Mouse (Mus musculus): ENCODE measurements around the gene Ano1. TPM values are rescaled to one million over a fixed set of nuclear protein-coding genes. Genes with fewer than 3 reads are reported as not detected.

The Ano1 gene
- polyA plus RNA-seq, 1 experiment from 2014 or later, result 69.8 TPM

DNA sequence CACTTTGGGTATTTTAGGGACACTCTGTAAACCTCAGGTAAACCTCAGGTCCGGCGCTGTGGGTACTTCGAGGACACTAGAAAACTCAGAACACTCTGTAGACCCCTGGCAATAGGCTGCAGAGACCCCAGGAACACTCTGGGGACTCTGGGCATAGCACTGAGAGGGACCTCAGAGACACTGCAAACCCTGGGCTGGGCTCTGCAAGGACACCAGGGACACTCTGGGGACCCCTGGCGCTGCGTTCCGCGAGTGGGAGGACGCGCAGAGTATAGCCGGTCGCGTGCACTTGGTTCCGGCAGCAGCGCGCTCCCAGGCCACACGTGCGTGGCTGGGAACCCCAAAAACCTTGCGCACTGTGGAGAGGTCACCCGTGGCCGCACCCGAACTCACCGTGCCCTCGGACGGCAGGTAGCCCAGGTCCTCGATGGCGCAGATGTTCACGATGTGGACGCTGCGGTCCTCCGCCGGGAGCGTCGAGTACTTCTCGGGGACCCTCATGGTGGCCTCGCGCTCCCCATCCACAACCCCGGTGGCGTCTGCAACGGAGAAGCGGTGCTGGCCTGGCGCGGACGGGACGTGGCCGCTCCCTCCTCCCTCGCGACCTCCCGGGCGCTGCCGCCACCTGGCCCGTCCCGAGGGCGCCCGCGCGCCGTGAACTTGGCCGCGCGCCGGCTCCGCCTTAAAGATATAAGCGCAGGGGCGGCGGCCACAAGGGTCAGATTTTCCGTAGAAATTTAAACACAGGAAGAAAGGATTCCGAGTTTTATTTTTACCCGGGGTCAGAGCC, 73.3 kb downstream of the Ano1 start:
- H3K4me1 ChIP-seq (ENCODE audit: control insufficient read depth, insufficient read depth, low read length), result peaks cover 13% of the 10 kb centered on the region; the same call in 1 of the 2 replicates
- H3K4me2 ChIP-seq (replicated peaks; ENCODE audit: low read depth, low read length), result peak overlapping the region; percentile 81
- ATAC-seq (ENCODE audit: insufficient number of reproducible peaks, insufficient read depth, low FRiP score, low read depth), result no peak
- no peaks in the 10 kb centered on the region; the same call in 1 of the 2 replicates for H3K36me3 ChIP-seq (ENCODE audit: control insufficient read depth, insufficient read depth, low read length)
- H3K9me3 ChIP-seq (ENCODE audit: control insufficient read depth, low read depth, low read length), result no peaks in the 10 kb centered on the region
- no peak overlapping the region for H3K27ac ChIP-seq (ENCODE audit: low read length)
- peak overlapping the region; percentile 36 for H3K4me3 ChIP-seq (ENCODE audit: low read depth, low read length)
- WGBS, result 12% methylated on average over 63 of the region's 68 CpGs
- no peaks in the 10 kb centered on the region for H3K27me3 ChIP-seq (ENCODE audit: control insufficient read depth, insufficient read depth, low read length)
- no peak overlapping the region; the same call in 1 of the 2 replicates for H3K9ac ChIP-seq (replicated peaks; ENCODE audit: low read depth, low read length)

DNA sequence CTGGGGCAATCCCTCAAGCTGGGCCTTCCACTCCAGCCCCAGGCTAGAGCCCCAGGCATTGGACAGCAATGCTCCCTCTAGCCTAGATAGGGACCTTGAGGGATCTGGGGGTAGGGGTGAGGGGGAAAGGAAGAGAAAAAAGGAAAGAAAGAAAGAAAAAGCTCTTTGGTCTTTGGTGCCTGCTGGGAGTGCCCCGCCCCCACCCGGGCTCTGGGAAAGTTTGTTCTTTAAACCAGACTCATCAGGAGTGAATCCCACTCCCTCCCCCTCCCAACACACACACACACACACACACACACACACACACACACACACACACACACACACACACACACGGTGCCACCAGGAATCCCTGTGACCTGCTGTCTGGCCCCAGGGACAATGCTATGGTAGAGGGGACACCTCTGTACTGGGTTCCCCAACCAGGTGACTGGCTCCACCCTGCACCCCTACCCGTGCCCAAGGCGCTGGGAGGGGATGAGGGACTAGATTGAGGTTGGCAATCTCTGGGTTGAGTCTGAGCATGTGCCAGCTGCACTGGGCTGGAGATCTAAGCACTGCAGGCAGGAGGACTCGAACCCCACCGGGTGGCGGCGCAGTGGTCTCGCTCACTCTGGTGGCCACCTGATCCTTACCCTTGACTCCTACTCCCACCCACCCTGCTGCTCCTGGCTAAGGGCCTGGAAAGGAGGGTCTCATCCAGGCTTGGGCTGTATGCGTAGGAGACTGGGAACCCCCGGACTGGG, 74.3 kb downstream of the Ano1 start:
- H3K4me3 ChIP-seq (ENCODE audit: low read depth, low read length), result peak overlapping the region; percentile 36; the same call in 1 of the 2 replicates
- 63% methylated on average over 12 of the region's 12 CpGs for WGBS
- H3K4me2 ChIP-seq (replicated peaks; ENCODE audit: low read depth, low read length), result peak overlapping the region; percentile 81
- H3K9ac ChIP-seq (replicated peaks; ENCODE audit: low read depth, low read length), result no peak overlapping the region
- no peaks in the 10 kb centered on the region; the same call in 1 of the 2 replicates for H3K36me3 ChIP-seq (ENCODE audit: control insufficient read depth, insufficient read depth, low read length)
- no peak overlapping the region for H3K27ac ChIP-seq (ENCODE audit: low read length)
- no peaks in the 10 kb centered on the region for H3K27me3 ChIP-seq (ENCODE audit: control insufficient read depth, insufficient read depth, low read length)
- peaks cover 13% of the 10 kb centered on the region; the same call in 1 of the 2 replicates for H3K4me1 ChIP-seq (ENCODE audit: control insufficient read depth, insufficient read depth, low read length)
- no peak for ATAC-seq (ENCODE audit: insufficient number of reproducible peaks, insufficient read depth, low FRiP score, low read depth)
- no peaks in the 10 kb centered on the region for H3K9me3 ChIP-seq (ENCODE audit: control insufficient read depth, low read depth, low read length)

DNA sequence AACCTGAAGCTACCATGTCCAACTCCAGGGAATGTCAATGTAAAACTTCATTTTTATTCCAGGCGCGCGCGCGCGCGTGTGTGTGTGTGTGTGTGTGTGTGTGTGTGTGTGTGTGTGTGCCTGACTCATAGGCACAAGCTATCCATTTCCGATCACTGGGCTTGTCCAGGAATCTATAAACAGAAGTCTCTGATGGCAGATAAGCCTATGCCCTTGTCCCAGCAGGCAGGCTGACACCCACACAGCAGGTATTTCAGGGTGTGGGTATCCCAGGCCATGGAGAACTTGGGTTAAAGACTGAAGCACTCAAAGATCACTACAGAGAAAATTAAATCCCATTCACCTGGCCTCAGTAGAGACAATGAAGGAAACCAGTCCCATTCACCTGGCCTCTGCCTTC, 76.1 kb downstream of the Ano1 start:
- Histone ChIP-seq H3K4me3 (ENCODE audit: low read depth, low read length) (no peak overlapping the region), H3K9ac (replicated peaks; ENCODE audit: low read depth, low read length) (no peak overlapping the region), H3K27ac (ENCODE audit: low read length) (no peak overlapping the region), H3K4me1 (ENCODE audit: control insufficient read depth, insufficient read depth, low read length) (peaks cover 13% of the 10 kb centered on the region; the same call in 1 of the 2 replicates), H3K36me3 (ENCODE audit: control insufficient read depth, insufficient read depth, low read length) (no peaks in the 10 kb centered on the region; the same call in 1 of the 2 replicates), H3K27me3 (ENCODE audit: control insufficient read depth, insufficient read depth, low read length) (no peaks in the 10 kb centered on the region), H3K4me2 (replicated peaks; ENCODE audit: low read depth, low read length) (no peak overlapping the region), H3K9me3 (ENCODE audit: control insufficient read depth, low read depth, low read length) (no peaks in the 10 kb centered on the region)
- 84% methylated on average over 8 of the region's 8 CpGs for WGBS
- no peak for ATAC-seq (ENCODE audit: insufficient number of reproducible peaks, insufficient read depth, low FRiP score, low read depth)

DNA sequence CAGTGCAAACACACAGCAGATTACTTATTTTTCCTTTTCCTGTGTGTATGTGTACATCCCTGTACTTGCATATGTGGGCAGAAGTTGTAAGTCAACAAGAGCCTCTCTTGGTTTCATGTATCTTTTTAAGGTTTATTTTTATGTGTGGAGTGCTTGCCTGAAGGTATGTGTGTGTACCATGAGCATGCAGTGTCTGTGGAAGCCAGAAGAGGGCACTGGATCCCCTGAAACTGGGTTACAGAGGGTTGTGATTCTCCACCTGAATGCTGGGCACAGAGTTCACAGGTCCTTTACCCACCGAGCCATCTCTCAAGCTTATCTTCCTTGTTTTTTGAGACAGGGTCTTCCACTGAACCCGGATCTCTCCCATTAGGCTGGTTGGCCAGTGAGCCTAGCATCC, 81.9 kb downstream of the Ano1 start:
- Histone ChIP-seq H3K4me2 (replicated peaks; ENCODE audit: low read depth, low read length) (no peak overlapping the region), H3K9me3 (ENCODE audit: control insufficient read depth, low read depth, low read length) (no peaks in the 10 kb centered on the region), H3K4me3 (ENCODE audit: low read depth, low read length) (no peak overlapping the region), H3K9ac (replicated peaks; ENCODE audit: low read depth, low read length) (no peak overlapping the region), H3K27ac (ENCODE audit: low read length) (no peak overlapping the region), H3K4me1 (ENCODE audit: control insufficient read depth, insufficient read depth, low read length) (0 out of 2 replicates have a peak, but pooled peaks cover 4% of the 10 kb centered on the region), H3K36me3 (ENCODE audit: control insufficient read depth, insufficient read depth, low read length) (peaks cover 3% of the 10 kb centered on the region), H3K27me3 (ENCODE audit: control insufficient read depth, insufficient read depth, low read length) (no peaks in the 10 kb centered on the region)
- 95% methylated on average over 2 of the region's 2 CpGs for WGBS
- no peak for ATAC-seq (ENCODE audit: insufficient number of reproducible peaks, insufficient read depth, low FRiP score, low read depth)

DNA sequence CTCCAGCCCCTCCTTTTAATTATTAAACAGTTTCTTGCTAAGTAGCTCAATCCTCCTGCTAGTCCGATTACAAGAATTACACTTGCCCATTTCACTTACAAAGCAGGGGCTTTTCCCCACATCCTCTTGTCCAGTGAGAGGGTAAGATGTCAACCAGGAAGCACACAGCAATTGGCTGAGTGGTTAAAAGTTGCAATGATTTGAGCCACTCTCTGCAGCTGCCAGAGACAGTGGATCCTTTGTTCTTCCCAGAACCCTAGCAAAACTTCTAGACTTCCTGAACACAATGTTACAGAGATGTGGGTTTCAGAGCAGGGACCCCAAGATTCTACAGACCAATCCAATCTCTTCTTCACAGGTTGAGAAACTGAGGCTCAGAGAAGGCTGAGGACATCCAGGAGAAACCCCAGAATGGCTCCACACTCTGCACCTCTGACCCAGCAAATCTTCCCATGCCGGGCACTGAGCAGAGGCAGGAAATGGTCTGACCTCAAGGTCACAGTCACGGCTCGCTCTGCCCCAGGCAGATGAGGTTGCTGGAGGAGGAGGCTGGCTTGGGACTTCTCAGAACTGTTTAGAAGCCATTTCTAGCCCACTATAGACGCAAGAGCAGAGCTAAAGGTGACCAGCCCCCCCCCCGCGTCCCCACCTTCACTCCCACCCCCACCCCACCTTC, 83.0 kb downstream of the Ano1 start:
- Histone ChIP-seq H3K36me3 (ENCODE audit: control insufficient read depth, insufficient read depth, low read length) (peaks cover 3% of the 10 kb centered on the region), H3K4me1 (ENCODE audit: control insufficient read depth, insufficient read depth, low read length) (peaks cover 11% of the 10 kb centered on the region; the same call in 1 of the 2 replicates), H3K4me3 (ENCODE audit: low read depth, low read length) (no peak overlapping the region), H3K4me2 (replicated peaks; ENCODE audit: low read depth, low read length) (no peak overlapping the region), H3K9me3 (ENCODE audit: control insufficient read depth, low read depth, low read length) (no peaks in the 10 kb centered on the region), H3K27ac (ENCODE audit: low read length) (0 out of 2 replicates have a peak overlapping the region, but pooled peaks have one; percentile 6), H3K27me3 (ENCODE audit: control insufficient read depth, insufficient read depth, low read length) (no peaks in the 10 kb centered on the region), H3K9ac (replicated peaks; ENCODE audit: low read depth, low read length) (no peak overlapping the region)
- WGBS, result 29% methylated on average over 7 of the region's 7 CpGs
- ATAC-seq (ENCODE audit: insufficient number of reproducible peaks, insufficient read depth, low FRiP score, low read depth), result no peak; the same call in 1 of the 2 replicates

DNA sequence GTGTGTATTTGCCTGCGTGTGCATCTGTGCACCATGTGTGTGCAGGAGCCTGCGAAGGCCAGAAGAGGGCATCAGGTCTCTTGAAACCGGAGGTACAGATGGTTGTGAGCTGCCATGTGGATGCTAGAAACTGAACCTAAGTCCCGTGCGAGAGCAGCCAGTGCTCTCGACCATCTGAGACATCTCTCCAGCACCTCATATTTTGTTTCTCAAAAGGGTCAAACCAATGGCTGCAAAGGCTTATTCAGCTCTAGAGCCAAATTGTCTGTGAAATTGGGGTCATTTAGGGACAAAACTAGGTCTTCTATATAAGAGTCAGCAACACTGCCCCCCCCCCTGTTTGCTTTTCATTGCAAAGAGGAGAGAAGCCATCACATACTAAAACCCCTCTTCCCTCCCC, 84.7 kb downstream of the Ano1 start:
- ATAC-seq (ENCODE audit: insufficient number of reproducible peaks, insufficient read depth, low FRiP score, low read depth), result no peak
- H3K27me3 ChIP-seq (ENCODE audit: control insufficient read depth, insufficient read depth, low read length), result no peaks in the 10 kb centered on the region
- H3K27ac ChIP-seq (ENCODE audit: low read length), result no peak overlapping the region
- H3K4me1 ChIP-seq (ENCODE audit: control insufficient read depth, insufficient read depth, low read length), result peaks cover 13% of the 10 kb centered on the region
- no peak overlapping the region for H3K9ac ChIP-seq (replicated peaks; ENCODE audit: low read depth, low read length)
- no peak overlapping the region for H3K4me2 ChIP-seq (replicated peaks; ENCODE audit: low read depth, low read length)
- H3K9me3 ChIP-seq (ENCODE audit: control insufficient read depth, low read depth, low read length), result no peaks in the 10 kb centered on the region
- H3K4me3 ChIP-seq (ENCODE audit: low read depth, low read length), result no peak overlapping the region
- peaks cover 3% of the 10 kb centered on the region for H3K36me3 ChIP-seq (ENCODE audit: control insufficient read depth, insufficient read depth, low read length)
- WGBS, result 93% methylated on average over 6 of the region's 6 CpGs

DNA sequence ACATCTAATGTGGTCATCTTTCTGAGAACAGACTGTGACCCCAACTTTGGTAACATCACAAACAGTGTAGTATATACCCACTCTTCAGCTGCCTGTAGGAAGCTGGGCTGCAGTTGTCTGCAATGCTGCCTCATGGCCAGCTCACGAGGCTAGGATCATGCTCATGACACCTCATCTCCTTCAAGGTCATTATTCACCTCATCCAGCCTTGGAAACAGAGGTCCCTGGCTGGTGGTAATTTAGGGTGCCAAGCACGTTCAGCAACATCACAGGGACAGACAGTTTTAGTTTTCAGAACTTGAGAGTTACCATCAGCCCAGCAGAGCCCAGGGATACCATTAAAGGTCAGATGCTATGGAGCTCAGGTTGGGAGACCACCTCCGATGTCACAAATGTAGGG, 86.2 kb downstream of the Ano1 start:
- H3K27ac ChIP-seq (ENCODE audit: low read length), result no peak overlapping the region
- 80% methylated on average over 3 of the region's 3 CpGs for WGBS
- no peak for ATAC-seq (ENCODE audit: insufficient number of reproducible peaks, insufficient read depth, low FRiP score, low read depth)
- H3K4me2 ChIP-seq (replicated peaks; ENCODE audit: low read depth, low read length), result no peak overlapping the region
- H3K36me3 ChIP-seq (ENCODE audit: control insufficient read depth, insufficient read depth, low read length), result peaks cover 3% of the 10 kb centered on the region
- no peak overlapping the region for H3K9ac ChIP-seq (replicated peaks; ENCODE audit: low read depth, low read length)
- H3K4me3 ChIP-seq (ENCODE audit: low read depth, low read length), result no peak overlapping the region
- H3K4me1 ChIP-seq (ENCODE audit: control insufficient read depth, insufficient read depth, low read length), result peaks cover 13% of the 10 kb centered on the region
- H3K27me3 ChIP-seq (ENCODE audit: control insufficient read depth, insufficient read depth, low read length), result no peaks in the 10 kb centered on the region
- no peaks in the 10 kb centered on the region for H3K9me3 ChIP-seq (ENCODE audit: control insufficient read depth, low read depth, low read length)

DNA sequence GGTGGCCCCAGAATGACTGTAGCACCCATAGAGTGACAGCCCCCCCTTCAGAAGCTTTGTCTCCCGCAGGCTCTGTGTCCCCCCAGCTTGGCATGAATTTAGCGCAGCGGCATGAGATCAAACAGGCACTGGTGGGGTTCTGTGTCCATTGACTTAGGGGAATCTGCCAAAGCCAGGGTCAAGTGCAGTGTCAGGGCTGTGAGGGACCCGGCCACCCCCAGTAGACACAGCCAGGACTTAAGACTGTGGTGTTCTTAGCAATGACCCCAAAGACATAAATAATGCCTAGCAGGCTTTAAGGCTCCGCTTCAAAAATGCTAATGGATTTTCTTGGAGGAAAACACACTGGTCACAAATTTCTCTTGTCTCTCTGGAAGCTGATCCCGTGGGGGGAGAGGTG, 88.2 kb downstream of the Ano1 start:
- Histone ChIP-seq H3K4me1 (ENCODE audit: control insufficient read depth, insufficient read depth, low read length) (peaks cover 9% of the 10 kb centered on the region), H3K9me3 (ENCODE audit: control insufficient read depth, low read depth, low read length) (no peaks in the 10 kb centered on the region), H3K9ac (replicated peaks; ENCODE audit: low read depth, low read length) (no peak overlapping the region), H3K4me3 (ENCODE audit: low read depth, low read length) (no peak overlapping the region), H3K36me3 (ENCODE audit: control insufficient read depth, insufficient read depth, low read length) (peaks cover under 1% of the 10 kb centered on the region), H3K27me3 (ENCODE audit: control insufficient read depth, insufficient read depth, low read length) (no peaks in the 10 kb centered on the region), H3K27ac (ENCODE audit: low read length) (no peak overlapping the region), H3K4me2 (replicated peaks; ENCODE audit: low read depth, low read length) (no peak overlapping the region)
- 39% methylated on average over 6 of the region's 6 CpGs for WGBS
- ATAC-seq (ENCODE audit: insufficient number of reproducible peaks, insufficient read depth, low FRiP score, low read depth), result no peak

Data from stomach, embryonic 14.5 days (tissue).